Mouse (Mus musculus): ENCODE results near the gene Dpm3. TPM values are rescaled to one million over a fixed set of nuclear protein-coding genes. Genes with fewer than 3 reads are reported as not detected.
A peak's percentile ranks its signal among the peaks of the same experiment; 100 is the strongest.

Dpm3 gene
- polyA plus RNA-seq, 2 experiments = 64.3 to 89.7 TPM

DNA sequence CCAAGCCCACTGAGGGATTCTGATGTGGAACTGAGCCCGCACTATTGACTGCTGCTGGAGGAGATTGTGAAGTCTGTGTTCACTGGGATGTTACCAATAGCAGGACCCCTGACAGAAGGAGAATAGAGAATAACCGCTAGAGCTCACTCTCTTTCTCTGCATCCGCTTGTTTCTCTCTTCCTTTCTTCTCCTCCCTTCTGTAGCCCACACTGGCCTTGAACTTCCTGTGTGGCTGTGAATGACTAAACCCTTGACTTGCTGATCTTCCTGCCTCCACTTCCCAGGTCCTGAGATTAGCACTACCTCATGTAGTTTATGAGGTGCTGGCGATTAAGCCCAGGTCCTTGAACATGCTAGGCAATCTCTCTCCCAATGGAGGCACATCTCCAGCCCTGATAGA, 11.7 kb upstream of the Dpm3 start:
- Histone ChIP-seq H3K4me2 (ENCODE audit: low read depth) (peak overlapping the region; percentile 90), H3K27ac (no peak overlapping the region), H3K9ac (replicated peaks) (no peak overlapping the region), H3K36me3 (replicated peaks; ENCODE audit: control insufficient read depth, insufficient read depth, low read depth) (no peaks in the 10 kb centered on the region), H3K9me3 (ENCODE audit: control insufficient read depth, low read length) (no peaks in the 10 kb centered on the region), H3K27me3 (ENCODE audit: control insufficient read depth, insufficient read depth, low read length) (peaks cover 28% of the 10 kb centered on the region), H3K4me1 (replicated peaks; ENCODE audit: control insufficient read depth in 2 of 2, insufficient read depth in 2 of 2, low read length in 1 of 2) (peaks cover 9 to 12% of the 10 kb centered on the region in 2 experiments), H3K4me3 (ENCODE audit: insufficient read depth in 1 of 2, low read depth in 2 of 2, low read length in 2 of 2) (no peak overlapping the region)
- TF ChIP-seq EP300 (IDR thresholded peaks at IDR 0.05; ENCODE audit: low read depth) (no peak), CTCF (IDR thresholded peaks at IDR 0.05; ENCODE audit: low read depth) (no peak)
- DNase-seq (ENCODE audit: low read depth in 3 of 3, low spot score in 3 of 3) = no peak
- no peak for ATAC-seq (ENCODE audit: insufficient read depth)
- 67% methylated on average over 4 of the region's 4 CpGs for WGBS (ENCODE audit: insufficient replicate concordance)

DNA sequence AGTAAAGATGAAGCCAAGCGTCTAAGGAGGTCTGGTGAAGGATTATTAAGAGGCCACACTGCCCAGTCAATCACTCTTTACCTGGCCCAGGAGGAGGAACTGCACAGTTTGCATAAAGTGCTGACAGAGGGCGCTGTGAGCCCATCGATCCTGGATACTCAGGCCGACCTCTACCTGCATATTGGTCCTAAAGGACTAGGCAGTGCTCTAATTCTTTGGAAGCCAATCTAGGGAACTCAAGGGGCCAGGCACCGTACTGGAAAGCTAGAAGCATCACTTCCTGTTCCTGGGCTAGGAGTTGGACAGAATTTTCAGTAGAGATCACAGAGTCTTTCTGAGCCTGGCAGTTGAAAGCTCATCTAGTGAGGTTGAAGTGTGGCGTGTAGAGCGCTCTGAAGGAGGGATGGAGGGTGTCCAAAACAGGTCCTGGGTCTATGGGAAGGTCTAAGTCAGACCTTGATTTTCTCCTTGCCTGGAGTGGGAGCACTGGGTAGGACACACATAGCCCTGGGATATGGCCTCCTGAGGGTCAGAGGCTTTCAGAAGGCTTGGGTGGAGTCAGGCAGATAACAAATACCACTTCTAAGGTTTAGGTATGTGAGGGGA, 8.6 kb upstream of the Dpm3 start:
- Histone ChIP-seq H3K9ac (replicated peaks) (no peak overlapping the region), H3K4me1 (replicated peaks; ENCODE audit: control insufficient read depth in 2 of 2, insufficient read depth in 2 of 2, low read length in 1 of 2) (peaks cover 9 to 14% of the 10 kb centered on the region in 2 experiments), H3K27me3 (ENCODE audit: control insufficient read depth, insufficient read depth, low read length) (peaks cover 13% of the 10 kb centered on the region), H3K4me3 (ENCODE audit: insufficient read depth in 1 of 2, low read depth in 2 of 2, low read length in 2 of 2) (no peak overlapping the region), H3K36me3 (replicated peaks; ENCODE audit: control insufficient read depth, insufficient read depth, low read depth) (no peaks in the 10 kb centered on the region), H3K4me2 (ENCODE audit: low read depth) (no peak overlapping the region), H3K9me3 (ENCODE audit: control insufficient read depth, low read length) (no peaks in the 10 kb centered on the region), H3K27ac (no peak overlapping the region)
- DNase-seq (ENCODE audit: low read depth in 3 of 3, low spot score in 3 of 3) (no peak), ATAC-seq (ENCODE audit: insufficient read depth) (no peak)
- TF ChIP-seq CTCF (IDR thresholded peaks at IDR 0.05; ENCODE audit: low read depth) (peak; percentile 80), EP300 (IDR thresholded peaks at IDR 0.05; ENCODE audit: low read depth) (no peak)
- WGBS (ENCODE audit: insufficient replicate concordance) = 12% methylated on average over 7 of the region's 7 CpGs

DNA sequence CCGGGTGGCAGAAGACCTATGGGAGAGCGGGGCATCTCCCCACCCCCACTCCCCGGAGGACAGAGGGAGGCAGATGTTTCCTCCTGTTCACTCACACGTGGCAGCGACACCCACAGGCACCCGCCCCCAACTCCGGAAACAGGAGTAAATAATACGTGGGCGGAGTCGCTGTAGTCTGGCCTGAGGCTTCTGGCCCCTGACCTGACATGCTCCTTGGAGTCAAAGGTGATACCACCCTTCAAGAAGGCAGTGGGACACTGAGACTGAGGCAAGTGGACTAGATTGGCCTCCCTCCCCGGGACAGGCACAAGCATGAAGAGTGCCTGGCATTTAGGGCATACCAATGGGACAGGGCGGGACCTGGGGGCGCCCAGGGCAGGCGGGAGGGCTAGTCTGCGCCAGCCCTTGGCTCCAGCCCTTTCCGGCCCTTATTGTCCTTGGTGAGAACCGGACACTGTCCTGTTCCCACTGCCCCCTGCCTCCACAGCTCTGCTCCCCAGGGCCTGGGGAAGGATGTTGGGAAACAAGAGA, 7.7 kb upstream of the Dpm3 start:
- no peak overlapping the region for H3K27ac ChIP-seq
- no peak overlapping the region for H3K9ac ChIP-seq (replicated peaks)
- peaks cover 9% of the 10 kb centered on the region for H3K27me3 ChIP-seq (ENCODE audit: control insufficient read depth, insufficient read depth, low read length)
- DNase-seq (ENCODE audit: low read depth in 3 of 3, low spot score in 3 of 3) (no peak), ATAC-seq (ENCODE audit: insufficient read depth) (0 out of 2 replicates have a peak, but pooled peaks have one; percentile 26)
- no peaks in the 10 kb centered on the region for H3K9me3 ChIP-seq (ENCODE audit: control insufficient read depth, low read length)
- H3K4me1 ChIP-seq (replicated peaks; ENCODE audit: control insufficient read depth in 2 of 2, insufficient read depth in 2 of 2, low read length in 1 of 2) = peaks cover 9 to 10% of the 10 kb centered on the region in 2 experiments; a peak in 3 of 4 replicates
- no peak overlapping the region for H3K4me3 ChIP-seq (ENCODE audit: insufficient read depth in 1 of 2, low read depth in 2 of 2, low read length in 2 of 2)
- WGBS (ENCODE audit: insufficient replicate concordance) = 7% methylated on average over 17 of the region's 17 CpGs
- H3K36me3 ChIP-seq (replicated peaks; ENCODE audit: control insufficient read depth, insufficient read depth, low read depth) = no peaks in the 10 kb centered on the region
- TF ChIP-seq CTCF (IDR thresholded peaks at IDR 0.05; ENCODE audit: low read depth) (no peak), EP300 (IDR thresholded peaks at IDR 0.05; ENCODE audit: low read depth) (no peak)
- H3K4me2 ChIP-seq (ENCODE audit: low read depth) = peak overlapping the region; percentile 38; the same call in 1 of the 2 replicates

DNA sequence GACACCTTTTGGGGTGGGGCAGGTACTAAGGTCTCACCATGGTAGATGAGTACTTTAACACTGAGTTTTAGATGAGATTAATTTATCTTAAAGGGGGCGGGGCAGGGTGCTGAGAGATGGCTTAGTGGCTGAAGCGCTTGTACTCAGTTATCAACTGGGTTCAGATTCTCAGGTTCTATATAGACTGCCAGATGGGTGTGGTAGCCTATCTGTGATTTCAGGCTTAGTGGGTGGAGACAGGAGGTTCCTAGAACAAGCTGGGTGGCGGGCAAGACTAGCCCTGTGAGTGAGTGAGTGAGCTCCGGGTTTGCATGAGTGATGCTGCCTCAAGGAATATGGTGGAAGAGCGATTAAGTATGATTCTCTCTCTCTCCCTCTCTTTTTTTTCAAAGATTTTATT, 4.2 kb upstream of the Dpm3 start:
- Histone ChIP-seq H3K9me3 (ENCODE audit: control insufficient read depth, low read length) (no peaks in the 10 kb centered on the region), H3K4me2 (ENCODE audit: low read depth) (no peak overlapping the region), H3K36me3 (replicated peaks; ENCODE audit: control insufficient read depth, insufficient read depth, low read depth) (no peaks in the 10 kb centered on the region), H3K9ac (replicated peaks) (no peak overlapping the region), H3K27me3 (ENCODE audit: control insufficient read depth, insufficient read depth, low read length) (peaks cover 11% of the 10 kb centered on the region), H3K4me3 (ENCODE audit: insufficient read depth in 1 of 2, low read depth in 2 of 2, low read length in 2 of 2) (no peak overlapping the region), H3K4me1 (replicated peaks; ENCODE audit: control insufficient read depth in 2 of 2, insufficient read depth in 2 of 2, low read length in 1 of 2) (peaks cover 0 to 10% of the 10 kb centered on the region in 2 experiments; a peak in 2 of 4 replicates), H3K27ac (no peak overlapping the region)
- ATAC-seq (ENCODE audit: insufficient read depth) = 0 out of 2 replicates have a peak, but pooled peaks have one; percentile 37
- 28% methylated on average over 5 of the region's 5 CpGs for WGBS (ENCODE audit: insufficient replicate concordance)
- peak in 1 of 3 experiments; percentile 24 for DNase-seq (ENCODE audit: low read depth in 3 of 3, low spot score in 3 of 3)
- TF ChIP-seq CTCF (IDR thresholded peaks at IDR 0.05; ENCODE audit: low read depth) (no peak), EP300 (IDR thresholded peaks at IDR 0.05; ENCODE audit: low read depth) (no peak)

DNA sequence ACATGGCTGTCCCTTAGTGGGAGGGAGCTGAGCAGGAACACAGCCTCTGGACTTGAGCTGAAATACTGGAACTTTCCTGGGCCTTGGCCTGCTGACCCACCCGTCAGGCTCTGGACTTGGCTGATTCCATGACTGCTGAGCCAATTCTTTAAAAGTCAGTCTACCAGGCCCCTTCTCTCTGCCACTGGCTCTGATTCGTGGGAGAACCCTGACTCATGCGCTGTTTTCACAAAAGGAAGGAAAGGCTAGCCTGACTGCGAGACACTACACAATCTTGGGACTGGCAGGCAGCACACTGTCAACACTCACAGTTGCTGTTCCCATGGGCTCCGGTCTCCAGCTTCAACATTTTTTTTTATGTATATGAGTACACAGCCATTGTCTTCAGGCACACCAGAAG, 3.0 kb upstream of the Dpm3 start:
- no peak overlapping the region for H3K4me2 ChIP-seq (ENCODE audit: low read depth)
- TF ChIP-seq EP300 (IDR thresholded peaks at IDR 0.05; ENCODE audit: low read depth) (no peak), CTCF (IDR thresholded peaks at IDR 0.05; ENCODE audit: low read depth) (no peak)
- H3K36me3 ChIP-seq (replicated peaks; ENCODE audit: control insufficient read depth, insufficient read depth, low read depth) = no peaks in the 10 kb centered on the region
- DNase-seq (ENCODE audit: low read depth in 3 of 3, low spot score in 3 of 3) (no peak), ATAC-seq (ENCODE audit: insufficient read depth) (no peak)
- H3K9me3 ChIP-seq (ENCODE audit: control insufficient read depth, low read length) = no peaks in the 10 kb centered on the region
- H3K27ac ChIP-seq = no peak overlapping the region
- peaks cover 0 to 5% of the 10 kb centered on the region in 2 experiments; a peak in 2 of 4 replicates for H3K4me1 ChIP-seq (replicated peaks; ENCODE audit: control insufficient read depth in 2 of 2, insufficient read depth in 2 of 2, low read length in 1 of 2)
- H3K9ac ChIP-seq (replicated peaks) = no peak overlapping the region
- H3K27me3 ChIP-seq (ENCODE audit: control insufficient read depth, insufficient read depth, low read length) = peaks cover 11% of the 10 kb centered on the region
- H3K4me3 ChIP-seq (ENCODE audit: insufficient read depth in 1 of 2, low read depth in 2 of 2, low read length in 2 of 2) = no peak overlapping the region
- WGBS (ENCODE audit: insufficient replicate concordance) = 56% methylated on average over 5 of the region's 5 CpGs

Measured in liver, embryonic 14.5 days (tissue).